Mouse (Mus musculus) spleen, postnatal 10 days (tissue): Measurements from ENCODE around the gene Tubb1.

ENCODE experiments used
- DNase-seq, 2 experiments: peaks; one replicate each; pipeline ENCODE4 v3.0.0; 2021 to 2022; ENCODE audit warnings: low spot score in 2 of 2

The Tubb1 gene

GRCm38 (mm10) chr2:174450353-174450752, at the start of gene Tubb1:
TSS of gene Tubb1 (plus strand) at chr2:174450695.
- DNase-seq, result no peak

- DNase-seq, result no peak
Measured at GRCm38 (mm10) chr2:174410222-174410621, 40.3 kb upstream of the Tubb1 start.

- no peak for DNase-seq
Measured at GRCm38 (mm10) chr2:174413127-174413526, 37.4 kb upstream of the Tubb1 start.

DNA sequence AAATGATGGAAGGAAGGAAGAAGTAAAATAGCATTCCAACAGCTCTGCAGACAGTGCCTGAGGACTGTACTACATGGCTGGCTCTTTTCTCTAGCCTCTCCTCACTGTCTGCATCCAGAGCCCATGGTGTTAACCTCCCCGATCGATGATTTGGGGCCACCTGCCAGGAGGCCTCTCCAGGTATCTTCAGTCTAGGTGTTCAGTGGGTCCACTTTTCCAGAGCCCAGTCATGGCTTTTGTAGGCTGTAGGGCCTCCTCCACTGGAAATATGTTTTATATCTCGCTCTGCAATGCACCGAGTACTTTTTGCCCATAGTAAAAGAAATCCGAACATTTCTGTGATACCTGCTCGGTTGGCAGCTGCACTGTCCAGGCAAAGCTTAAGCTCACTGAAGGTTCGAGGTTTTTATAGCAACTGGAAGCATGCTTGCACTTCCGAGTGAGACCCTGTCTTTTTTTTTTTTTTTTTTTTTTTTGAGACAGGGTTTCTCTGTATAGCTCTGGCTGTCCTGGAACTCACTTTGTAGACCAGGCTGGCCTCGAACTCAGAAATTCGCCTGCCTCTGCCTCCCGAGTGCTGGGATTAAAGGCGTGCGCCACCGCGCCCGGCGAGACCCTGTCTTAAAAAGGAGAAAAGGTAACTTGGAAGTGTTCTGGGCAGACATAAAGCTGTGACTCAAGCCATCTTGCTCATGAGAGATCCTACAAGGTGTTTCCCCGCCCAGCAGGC, 35.3 kb upstream of the Tubb1 start:
- DNase-seq, result no peak

DNA sequence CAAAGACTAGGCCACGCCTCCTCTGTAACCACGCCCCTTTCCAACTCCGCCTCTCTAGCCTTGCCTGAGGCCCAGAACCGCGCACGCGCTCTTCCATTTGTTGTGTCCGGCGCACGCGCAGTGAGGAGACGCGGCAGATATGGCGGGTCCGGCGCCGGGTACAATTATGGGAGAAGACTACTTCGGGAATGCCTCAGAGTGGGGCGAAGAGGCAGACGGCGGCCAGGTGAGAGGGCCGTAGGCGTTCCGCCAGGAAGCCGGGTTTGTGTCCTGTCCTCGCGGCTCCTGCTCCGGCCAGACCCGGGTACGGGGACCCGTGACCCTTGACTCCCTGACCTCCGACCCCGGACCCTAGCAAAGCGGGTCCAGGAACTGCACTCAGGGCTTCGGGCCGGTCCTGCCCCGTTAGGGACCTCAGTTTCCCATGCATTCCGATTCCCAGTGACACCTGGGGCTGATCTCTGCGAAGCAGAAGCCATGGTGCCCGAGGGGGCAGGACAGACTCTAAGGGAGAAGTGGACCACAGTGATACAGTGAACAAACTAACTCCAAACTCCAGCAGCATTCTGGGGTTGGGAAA, 34.7 kb upstream of the Tubb1 start, which contains the start of gene Nelfcd:
Gene Nelfcd (plus strand): TSS at position 74 of the 580 bp plus-strand sequence.
- DNase-seq, result peak; percentile 94 to 98

GRCm38 (mm10) chr2:174421107-174421506, 29.4 kb upstream of the Tubb1 start:
- no peak for DNase-seq

DNA sequence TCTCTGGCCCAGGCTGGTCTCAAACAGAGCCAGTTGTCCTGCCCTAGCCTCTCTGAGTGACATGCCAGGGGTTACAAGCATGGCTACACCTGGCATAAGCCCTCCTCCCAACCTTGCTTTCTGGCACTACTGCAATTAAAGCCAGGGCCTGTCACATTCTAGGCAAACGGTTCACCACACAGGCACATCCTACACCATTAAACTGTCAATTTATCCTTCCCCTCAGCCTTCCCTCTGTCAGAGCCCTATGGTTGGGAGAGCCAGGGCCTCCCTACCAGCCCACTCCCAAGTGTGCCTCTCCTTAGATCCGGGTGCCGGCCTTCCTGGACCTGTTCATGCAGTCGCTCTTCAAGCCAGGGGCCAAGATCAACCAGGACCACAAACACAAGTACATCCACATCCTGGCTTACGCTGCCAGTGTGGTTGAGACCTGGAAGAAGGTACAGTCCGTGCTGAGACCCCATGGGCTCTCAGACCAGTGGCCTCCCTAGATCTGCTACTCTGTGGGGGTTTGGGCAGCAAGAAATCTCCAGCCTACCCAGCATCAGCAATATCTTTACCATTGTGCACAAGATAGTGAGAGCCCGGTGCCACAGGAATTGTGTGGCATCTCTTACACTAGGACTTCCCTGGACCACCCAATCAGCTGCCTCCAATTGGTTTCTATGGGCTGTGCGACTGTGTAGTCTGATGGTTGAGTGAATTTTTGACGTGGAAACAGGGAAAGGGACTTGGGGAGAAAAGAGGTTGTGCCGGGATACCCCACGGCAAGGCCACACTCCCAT, 26.0 kb upstream of the Tubb1 start:
- DNase-seq, result no peak

- no peak for DNase-seq
Measured at GRCm38 (mm10) chr2:174426856-174427255, 23.6 kb upstream of the Tubb1 start.

GRCm38 (mm10) chr2:174428076-174428835, 22.2 kb upstream of the Tubb1 start:
- DNase-seq, result no peak

DNA sequence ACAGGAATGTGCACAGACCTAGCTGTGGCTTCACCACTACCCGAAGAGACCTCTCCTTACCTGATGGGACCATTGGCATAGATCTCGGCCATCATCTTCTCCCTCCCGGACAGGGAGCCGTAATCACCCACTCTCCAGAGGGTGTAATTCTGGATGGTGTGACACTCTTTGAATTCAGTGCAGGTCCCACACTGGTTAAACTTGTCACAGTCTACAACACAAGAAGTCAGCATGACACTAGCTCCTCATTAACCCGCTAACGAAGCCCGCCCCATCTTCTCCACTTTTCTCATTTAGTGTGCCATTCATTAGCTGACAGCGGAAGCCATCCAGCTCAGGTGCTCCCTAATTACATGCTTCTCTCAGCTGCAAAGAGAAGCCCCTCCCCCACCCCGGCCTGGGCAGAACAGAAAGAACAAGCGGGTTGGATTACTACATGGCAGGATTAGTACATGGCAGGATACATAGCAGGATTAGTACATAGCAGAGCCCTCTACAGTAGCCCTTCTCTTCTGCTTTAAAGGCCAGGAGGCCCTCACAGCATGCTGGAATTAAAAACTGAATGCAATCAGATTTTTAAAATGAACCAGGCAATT, 21.4 kb upstream of the Tubb1 start:
- DNase-seq, result no peak

- DNase-seq, result no peak
Measured at GRCm38 (mm10) chr2:174434943-174435342, 15.6 kb upstream of the Tubb1 start.

GRCm38 (mm10) chr2:174436076-174436701, 14.3 kb upstream of the Tubb1 start:
- DNase-seq, result peak in 1 of 2 experiments; percentile 65

DNA sequence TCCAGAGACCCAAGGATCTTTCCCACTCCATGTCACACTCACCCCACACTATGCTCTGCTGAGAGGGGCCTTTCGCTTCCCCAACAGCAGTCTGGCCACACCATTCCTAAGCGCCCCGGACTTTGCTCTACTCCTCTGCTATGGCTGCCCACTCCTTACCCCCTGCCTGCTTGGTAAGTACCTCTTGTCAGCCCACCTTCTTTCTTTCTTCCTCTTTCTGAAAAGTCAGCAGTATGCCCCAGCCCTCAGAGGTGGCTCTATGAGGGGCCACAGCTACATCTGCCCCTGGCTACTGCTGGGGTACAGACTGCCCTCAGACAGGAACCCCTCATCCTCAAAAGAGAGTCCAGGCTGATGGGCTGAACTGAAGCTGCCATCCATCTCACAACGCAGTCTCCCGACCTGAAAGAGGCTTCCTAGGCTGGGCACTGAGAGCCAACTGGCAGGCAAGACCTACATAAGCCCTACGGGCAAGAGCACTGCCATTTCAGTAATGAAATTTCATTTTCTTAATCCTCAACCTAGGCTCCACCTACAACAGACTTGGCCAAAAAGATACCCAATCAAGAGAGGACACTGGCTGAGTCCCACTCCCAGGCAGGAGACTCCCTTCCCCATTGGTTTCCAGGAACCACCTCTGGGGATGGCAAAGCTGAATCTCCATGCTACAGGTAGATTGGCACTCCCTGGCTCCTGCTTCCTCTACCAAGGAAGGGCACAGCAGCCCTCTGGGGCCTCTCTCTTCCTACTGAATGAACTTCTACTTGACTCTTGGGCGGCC, 13.4 kb upstream of the Tubb1 start:
- DNase-seq, result peak in 1 of 2 experiments; percentile 33

DNA sequence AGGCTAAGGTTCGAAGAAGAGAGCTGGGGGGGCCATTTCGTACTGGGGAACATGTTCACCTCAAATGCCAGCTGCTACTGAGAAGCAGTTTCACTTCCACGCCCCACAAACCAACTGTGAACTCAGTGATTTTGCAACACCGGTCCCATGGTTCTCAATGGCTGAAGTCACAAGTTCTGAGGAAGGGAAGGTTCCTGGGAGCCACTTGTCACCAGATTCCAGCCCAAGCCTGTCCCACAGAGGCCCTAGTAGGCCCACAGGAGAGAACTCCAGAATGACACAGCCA, 12.9 kb upstream of the Tubb1 start:
- peak in 1 of 2 experiments; percentile 72 for DNase-seq

GRCm38 (mm10) chr2:174438181-174438580, 12.3 kb upstream of the Tubb1 start:
- DNase-seq, result no peak

DNA sequence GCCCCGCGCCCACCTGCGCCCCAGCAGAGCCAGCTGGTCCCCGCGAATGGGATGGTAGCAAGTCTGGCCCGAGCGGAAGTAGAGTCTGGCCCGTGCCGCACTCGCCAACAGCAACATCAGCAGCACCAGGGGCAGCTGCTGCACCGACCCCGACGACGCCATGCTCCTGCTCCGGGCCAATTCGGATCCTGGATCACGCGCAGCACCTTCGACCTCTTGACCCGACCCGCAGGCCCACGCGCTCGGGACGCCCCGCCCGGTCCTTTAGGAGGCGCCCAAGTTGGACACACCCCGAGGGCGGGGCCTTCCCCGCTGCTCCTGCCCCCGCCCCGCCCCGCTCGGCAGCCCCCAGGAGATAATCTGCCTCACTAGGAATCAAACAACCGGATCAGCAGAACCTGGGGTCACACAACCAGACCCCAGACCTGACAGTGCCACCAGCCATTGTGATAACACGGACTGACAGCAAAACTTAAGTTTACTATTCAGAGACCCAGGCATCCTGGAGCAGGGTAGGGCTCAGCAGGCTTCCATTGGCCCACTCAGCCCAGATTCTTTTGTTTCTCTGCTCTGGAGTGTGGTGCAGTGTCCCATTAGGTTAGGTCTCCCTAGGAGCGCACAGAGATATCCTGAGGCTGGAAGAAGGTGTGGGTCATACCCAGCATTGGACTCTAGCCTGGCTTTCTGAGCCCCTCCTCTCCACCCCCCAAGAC, 11.6 kb upstream of the Tubb1 start, which contains the start of gene Ctsz:
Gene Ctsz (minus strand): TSS at position 303 of the 713 bp plus-strand sequence.
- peak; percentile 80 to 86 for DNase-seq

- no peak for DNase-seq
Measured at GRCm38 (mm10) chr2:174439450-174439838, 11.1 kb upstream of the Tubb1 start.

- no peak for DNase-seq
Measured at GRCm38 (mm10) chr2:174439961-174440360, 10.5 kb upstream of the Tubb1 start.

DNA sequence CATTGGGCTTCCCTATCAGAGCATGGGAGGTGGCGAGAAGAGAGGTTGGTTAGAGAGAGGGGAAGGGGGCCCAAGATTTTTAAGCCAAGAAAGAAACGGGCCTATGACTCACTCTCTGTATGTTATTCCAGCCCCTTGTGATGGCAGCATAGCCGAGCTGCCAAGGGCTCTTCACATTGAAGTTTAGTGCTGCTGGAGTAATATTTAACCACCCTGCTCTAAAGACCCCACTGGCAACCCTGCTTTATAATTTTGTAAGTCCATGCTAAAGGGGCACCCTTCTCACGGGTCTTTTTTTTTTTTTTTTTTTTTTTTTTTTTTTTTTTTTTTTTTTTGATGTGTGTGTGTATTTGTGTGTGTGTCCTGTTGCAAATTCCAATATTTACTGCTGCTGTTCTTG, 8.6 kb upstream of the Tubb1 start:
- DNase-seq, result no peak

DNA sequence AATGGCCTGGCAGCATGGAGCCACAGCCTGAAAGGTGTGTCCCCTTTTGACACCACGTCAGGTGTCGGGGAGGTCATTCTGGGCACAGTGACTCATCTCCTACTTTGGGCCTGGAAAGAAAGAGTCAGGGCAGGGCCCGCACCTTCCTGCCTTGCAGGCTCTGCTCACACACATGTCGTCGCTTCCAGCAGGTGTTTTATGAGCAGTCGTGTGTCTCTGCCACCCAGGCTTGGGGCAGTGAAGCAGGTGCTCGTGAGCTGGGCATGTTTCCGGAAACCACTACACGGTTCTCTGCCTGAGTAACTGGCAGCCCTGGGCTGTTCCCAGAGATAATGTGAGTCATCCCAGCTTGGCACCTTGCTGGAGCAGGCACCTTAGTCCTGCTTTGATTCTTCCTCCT, 8.0 kb upstream of the Tubb1 start:
- no peak for DNase-seq
